Mouse (Mus musculus) limb, embryonic 13.5 days (tissue): ENCODE measurements around the gene 1110017D15Rik. TPM values are rescaled to one million over a fixed set of nuclear protein-coding genes. Genes with fewer than 3 reads are reported as not detected.

Source experiments
- ATAC-seq: fragments of 200-750 bp; cut with Nextera tagmentation; 2 replicates; pipeline ENCODE4 v1.8.0; 2017; ENCODE audit warnings: low read depth, moderate number of reproducible peaks, moderate TSS enrichment; ENCODE audit not compliant: low FRiP score
- H3K27ac ChIP-seq: fragments of 300-500 bp; sonication (generic); 2 replicates; pipeline ENCODE4 v1.5.1; 2015; ENCODE audit warnings: inconsistent platforms, mild to moderate bottlenecking, moderate library complexity
- H3K27me3 ChIP-seq: fragments of 300-500 bp; sonication (generic); 2 replicates; pipeline ENCODE4 v1.6.1; 2015; ENCODE audit warnings: mild to moderate bottlenecking, inconsistent platforms
- H3K36me3 ChIP-seq: fragments of 300-500 bp; sonication (generic); 2 replicates; pipeline ENCODE4 v1.6.1; 2015; ENCODE audit warnings: inconsistent platforms, mild to moderate bottlenecking, moderate library complexity
- H3K4me1 ChIP-seq: fragments of 300-500 bp; sonication (generic); 2 replicates; pipeline ENCODE4 v1.6.1; 2015; ENCODE audit warnings: inconsistent platforms
- H3K4me2 ChIP-seq: fragments of 300-500 bp; sonication (generic); replicated peaks from 2 replicates; pipeline ENCODE4 v1.6.1; 2015; ENCODE audit warnings: inconsistent platforms, mild to moderate bottlenecking, moderate library complexity
- H3K4me3 ChIP-seq: fragments of 300-500 bp; sonication (generic); 2 replicates; pipeline ENCODE4 v1.5.1; 2015; ENCODE audit warnings: moderate library complexity, mild to moderate bottlenecking, inconsistent platforms
- H3K9ac ChIP-seq: fragments of 300-500 bp; sonication (generic); 2 replicates; pipeline ENCODE4 v1.6.1; 2015; ENCODE audit warnings: mild to moderate bottlenecking, inconsistent platforms
- H3K9me3 ChIP-seq: fragments of 300-500 bp; sonication (generic); 2 replicates; pipeline ENCODE4 v1.6.1; 2016; ENCODE audit warnings: inconsistent platforms
- WGBS: fragments of 180-500 bp; shearing (Covaris S2); methylation state at CpG from one replicate; pipeline ENCODE4 v1.1.7; 2015; 5-methylcytosine and 5-hydroxymethylcytosine counted together
- polyA plus RNA-seq: library from polyadenylated mRNA; unstranded; fragments of >200 nt; fragmentation: Nextera tagmentation; extraction: Ambion mirVana; gene quantifications from 2 replicates; pipeline ENCODE4 v1.2.1, GENCODE M21; 2015

Gene 1110017D15Rik
- polyA plus RNA-seq, 1 experiment from 2014 or later, result 1.6 TPM

DNA sequence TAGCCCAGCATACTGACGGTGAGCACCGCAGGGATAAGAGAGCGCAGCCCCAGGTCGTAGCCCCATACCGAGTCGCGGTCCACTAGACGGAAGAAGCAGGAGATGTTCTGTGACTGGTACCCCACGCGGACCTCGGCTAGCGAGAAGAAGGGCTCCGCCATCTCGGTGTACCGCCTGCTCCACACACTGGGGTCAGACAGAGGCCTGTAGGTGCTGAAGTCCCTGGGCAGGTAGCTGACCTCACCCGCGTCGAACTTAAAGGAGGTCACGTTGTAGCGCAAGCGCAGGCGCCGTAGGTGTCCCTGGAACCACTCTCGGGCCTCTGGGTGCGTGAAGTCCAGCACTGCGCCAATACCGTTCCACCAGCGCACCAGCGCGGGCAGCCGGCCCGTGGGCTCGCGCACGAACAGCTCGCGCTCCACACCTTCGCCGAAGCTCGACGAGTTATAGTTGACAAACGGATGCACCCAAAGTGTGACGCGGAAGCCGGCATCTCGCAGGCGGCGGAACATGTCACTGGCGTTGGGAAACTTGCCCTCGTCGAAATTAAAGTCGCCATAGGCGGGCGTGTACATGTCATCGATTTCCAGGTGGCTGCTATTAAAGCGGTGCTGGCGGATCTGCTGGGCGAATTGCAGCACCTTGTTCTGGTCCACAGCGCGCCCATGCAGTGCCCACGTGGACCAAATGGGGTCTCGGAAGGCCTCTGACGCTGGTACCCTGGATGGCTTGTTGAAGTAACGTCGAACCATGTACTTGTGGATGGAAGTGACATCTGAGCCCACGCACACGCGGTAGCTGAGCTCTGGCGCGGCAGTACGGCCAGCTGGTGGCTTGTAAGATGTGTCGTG, 18.9 kb downstream of the 1110017D15Rik start:
- WGBS, result 6% methylated on average over 72 of the region's 72 CpGs

DNA sequence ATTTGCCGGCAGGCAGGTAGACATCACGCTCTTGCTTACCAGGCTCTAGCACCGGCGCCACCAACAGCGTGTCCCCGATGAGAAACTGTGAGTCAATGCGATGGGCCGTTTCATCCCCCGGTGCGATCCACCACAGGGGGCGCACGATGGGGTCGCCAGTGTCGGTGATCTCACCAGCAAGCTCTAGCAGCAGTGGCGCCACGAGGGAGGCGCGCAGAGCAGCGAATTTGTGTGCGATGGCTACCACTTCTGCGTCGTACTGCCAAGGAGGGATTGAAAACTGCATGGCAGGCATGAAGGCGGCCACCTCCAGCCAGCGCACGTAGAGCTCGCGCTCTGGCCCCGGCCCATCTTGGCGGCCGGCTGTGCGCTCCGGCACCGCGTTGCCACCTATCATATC, 19.6 kb downstream of the 1110017D15Rik start:
- H3K9ac ChIP-seq, result 0 out of 2 replicates have a peak overlapping the region, but pooled peaks have one; percentile 43
- no peak for ATAC-seq
- H3K4me1 ChIP-seq, result peaks cover 29% of the 10 kb centered on the region
- H3K4me2 ChIP-seq, result peak overlapping the region; percentile 68
- peak overlapping the region; percentile 39 for H3K4me3 ChIP-seq
- H3K36me3 ChIP-seq, result no peaks in the 10 kb centered on the region
- H3K27me3 ChIP-seq, result peaks cover 94% of the 10 kb centered on the region
- H3K9me3 ChIP-seq, result no peaks in the 10 kb centered on the region
- WGBS, result 2% methylated on average over 34 of the region's 34 CpGs
- no peak overlapping the region for H3K27ac ChIP-seq

More for the DNA sequence above, 18.9 kb downstream of the 1110017D15Rik start:
- peak overlapping the region; percentile 68 for H3K4me2 ChIP-seq
- no peak for ATAC-seq
- no peak overlapping the region for H3K27ac ChIP-seq
- H3K27me3 ChIP-seq, result peaks cover 99% of the 10 kb centered on the region
- 0 out of 2 replicates have a peak overlapping the region, but pooled peaks have one; percentile 43 for H3K9ac ChIP-seq
- H3K36me3 ChIP-seq, result no peaks in the 10 kb centered on the region
- H3K9me3 ChIP-seq, result no peaks in the 10 kb centered on the region
- H3K4me1 ChIP-seq, result peaks cover 35% of the 10 kb centered on the region
- peak overlapping the region; percentile 39 for H3K4me3 ChIP-seq

DNA sequence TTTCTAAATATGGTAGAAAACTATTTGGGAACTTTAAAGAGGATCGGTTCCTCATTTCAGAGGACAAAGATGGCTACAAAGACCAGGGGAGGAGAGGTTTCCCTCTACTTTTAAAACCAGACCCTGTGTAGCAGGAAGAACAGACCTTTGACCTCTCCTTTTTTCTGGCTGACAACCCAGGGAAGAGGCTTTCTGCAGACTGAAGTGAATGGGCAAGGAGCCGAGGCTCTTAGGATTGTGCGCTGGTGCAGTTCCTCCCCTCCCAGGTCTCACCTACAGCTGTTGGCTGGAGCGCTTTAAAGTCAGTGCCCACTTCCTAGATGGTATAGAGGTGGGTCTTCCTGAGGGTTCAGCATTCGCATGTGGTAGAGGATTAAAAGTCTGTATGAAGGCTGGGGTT, 20.1 kb downstream of the 1110017D15Rik start:
- no peaks in the 10 kb centered on the region for H3K9me3 ChIP-seq
- ATAC-seq, result no peak
- H3K36me3 ChIP-seq, result no peaks in the 10 kb centered on the region
- peaks cover 89% of the 10 kb centered on the region for H3K27me3 ChIP-seq
- H3K4me1 ChIP-seq, result peaks cover 24% of the 10 kb centered on the region
- 59% methylated on average over 5 of the region's 5 CpGs for WGBS
- H3K27ac ChIP-seq, result no peak overlapping the region
- H3K4me2 ChIP-seq, result peak overlapping the region; percentile 68; the same call in 1 of the 2 replicates
- no peak overlapping the region for H3K9ac ChIP-seq
- no peak overlapping the region for H3K4me3 ChIP-seq

DNA sequence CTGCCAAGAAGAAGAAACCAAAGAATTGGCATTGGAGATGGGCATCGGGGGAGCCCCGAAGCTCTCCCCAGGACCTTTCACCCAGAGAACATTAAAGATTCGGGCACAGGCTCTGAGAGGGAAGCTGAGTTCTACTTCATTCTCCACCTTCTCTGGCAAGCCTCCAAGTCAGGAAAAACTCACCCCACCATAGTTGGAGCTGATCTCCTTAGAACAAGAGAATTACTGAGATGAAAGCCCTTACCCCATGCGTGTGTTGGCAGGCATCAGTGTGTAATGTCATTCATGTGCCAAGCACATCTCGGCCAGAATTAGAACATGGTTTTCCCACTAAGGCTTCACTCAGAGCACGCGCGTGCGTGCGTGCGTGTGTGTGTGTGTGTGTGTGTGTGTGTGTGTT, 21.3 kb downstream of the 1110017D15Rik start:
- Histone ChIP-seq H3K4me3 (no peak overlapping the region), H3K4me2 (no peak overlapping the region), H3K27ac (no peak overlapping the region), H3K9ac (no peak overlapping the region), H3K4me1 (peaks cover 21% of the 10 kb centered on the region), H3K36me3 (no peaks in the 10 kb centered on the region), H3K27me3 (peaks cover 77% of the 10 kb centered on the region), H3K9me3 (no peaks in the 10 kb centered on the region)
- no peak for ATAC-seq
- WGBS, result 82% methylated on average over 11 of the region's 11 CpGs

DNA sequence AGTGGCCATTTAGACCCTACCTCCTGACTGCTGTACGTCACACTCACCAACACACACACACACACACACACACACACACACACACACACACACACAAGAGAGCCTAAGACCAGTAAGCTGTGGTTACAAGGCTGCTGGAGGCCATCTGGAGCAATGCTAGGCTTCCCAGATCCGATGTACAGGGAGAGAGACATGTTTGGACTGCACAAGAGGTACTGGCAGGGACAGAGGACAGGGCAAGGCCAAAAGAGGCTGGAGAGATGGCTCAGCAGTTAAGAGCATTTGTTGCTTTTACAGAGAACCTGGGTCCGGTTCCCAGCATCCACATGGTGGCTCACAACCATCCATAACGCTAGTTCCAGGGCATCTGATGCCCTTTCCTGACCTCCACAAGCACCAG, 22.1 kb downstream of the 1110017D15Rik start:
- ATAC-seq, result no peak
- Histone ChIP-seq H3K27ac (no peak overlapping the region), H3K4me1 (peaks cover 21% of the 10 kb centered on the region), H3K36me3 (no peaks in the 10 kb centered on the region), H3K27me3 (peaks cover 75% of the 10 kb centered on the region), H3K9ac (no peak overlapping the region), H3K4me2 (no peak overlapping the region), H3K9me3 (no peaks in the 10 kb centered on the region), H3K4me3 (no peak overlapping the region)
- 77% methylated on average over 4 of the region's 4 CpGs for WGBS

DNA sequence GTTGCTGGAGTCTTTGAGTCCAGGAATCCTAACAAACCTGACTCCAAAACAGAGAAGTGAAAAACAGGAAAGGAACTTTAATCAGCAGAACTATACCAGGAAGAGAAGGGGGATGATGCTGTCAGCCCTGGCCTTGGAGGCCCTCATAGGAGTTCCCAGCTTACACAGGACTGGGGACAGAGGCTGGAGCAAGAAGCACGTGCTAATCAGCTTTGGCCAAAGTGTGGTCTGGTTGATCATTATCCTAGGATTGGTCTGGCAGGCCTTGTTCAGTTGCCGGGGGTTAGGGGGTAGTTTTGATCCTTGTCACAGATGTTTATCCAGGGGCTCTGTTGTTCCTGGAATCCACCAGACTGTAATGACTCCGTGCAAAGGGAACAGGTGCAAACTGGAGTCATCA, 22.8 kb downstream of the 1110017D15Rik start:
- WGBS, result 42% methylated on average over 3 of the region's 3 CpGs
- H3K36me3 ChIP-seq, result no peaks in the 10 kb centered on the region
- H3K4me3 ChIP-seq, result no peak overlapping the region
- H3K9me3 ChIP-seq, result no peaks in the 10 kb centered on the region
- ATAC-seq, result no peak
- no peak overlapping the region for H3K4me2 ChIP-seq
- H3K4me1 ChIP-seq, result peaks cover 21% of the 10 kb centered on the region
- no peak overlapping the region for H3K9ac ChIP-seq
- no peak overlapping the region for H3K27ac ChIP-seq
- peaks cover 68% of the 10 kb centered on the region for H3K27me3 ChIP-seq

DNA sequence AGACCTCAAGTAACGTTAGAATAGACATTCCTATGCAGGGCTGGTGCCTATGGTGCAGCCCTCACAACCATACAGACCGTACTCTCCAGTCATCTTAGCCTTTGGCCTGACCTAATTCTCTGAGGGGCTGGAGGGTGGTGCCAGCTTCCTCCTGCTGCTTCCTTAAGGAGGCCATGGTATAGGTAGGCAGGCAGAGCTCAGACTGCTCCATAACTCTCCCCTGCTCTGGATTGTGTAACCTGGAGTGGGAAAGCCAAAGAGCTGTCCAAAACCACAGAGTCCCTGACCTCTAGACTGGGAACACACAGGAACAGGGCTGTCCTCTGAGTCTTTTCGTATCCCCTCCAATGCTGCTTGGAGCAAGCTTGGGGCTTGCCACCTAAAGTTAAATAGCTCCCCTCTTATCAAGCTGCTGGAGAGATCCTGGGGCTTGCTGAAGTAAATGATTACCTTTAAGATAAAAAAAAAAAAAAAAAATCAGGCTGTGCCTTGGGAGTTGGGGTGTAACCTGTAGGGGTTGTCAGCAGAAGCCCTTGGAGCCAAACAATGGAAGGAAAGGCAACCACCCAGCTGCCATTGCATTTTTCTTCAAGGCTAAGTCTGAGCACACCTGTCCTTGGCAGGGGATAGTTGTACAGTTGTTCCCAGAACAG, 23.5 kb downstream of the 1110017D15Rik start:
- H3K4me3 ChIP-seq, result no peak overlapping the region
- no peaks in the 10 kb centered on the region for H3K9me3 ChIP-seq
- WGBS, result 85% methylated on average over 3 of the region's 3 CpGs
- H3K4me2 ChIP-seq, result no peak overlapping the region
- peaks cover 60% of the 10 kb centered on the region for H3K27me3 ChIP-seq
- H3K4me1 ChIP-seq, result peaks cover 14% of the 10 kb centered on the region
- no peaks in the 10 kb centered on the region for H3K36me3 ChIP-seq
- no peak for ATAC-seq
- H3K27ac ChIP-seq, result no peak overlapping the region
- no peak overlapping the region for H3K9ac ChIP-seq

DNA sequence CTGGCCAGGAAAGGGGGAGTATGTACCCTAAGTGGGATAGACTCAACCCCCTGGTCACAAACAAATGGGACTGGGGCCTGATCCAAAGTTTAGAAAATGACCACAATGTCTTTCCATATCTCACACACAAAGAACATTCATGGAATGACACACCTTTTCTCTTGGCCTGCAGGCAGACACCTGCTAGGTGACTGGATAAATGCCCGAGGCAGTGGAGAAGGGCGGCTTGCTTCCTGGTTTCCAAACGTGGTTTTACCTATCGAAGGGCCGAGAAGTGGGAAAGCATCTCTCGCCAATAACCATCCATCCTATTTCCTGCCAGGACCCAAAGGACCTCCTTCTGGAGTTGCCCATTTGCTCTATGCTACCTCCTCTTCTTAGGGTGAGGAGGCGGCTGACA, 24.2 kb downstream of the 1110017D15Rik start:
- H3K27ac ChIP-seq, result no peak overlapping the region
- H3K4me2 ChIP-seq, result no peak overlapping the region
- peaks cover 55% of the 10 kb centered on the region for H3K27me3 ChIP-seq
- 82% methylated on average over 7 of the region's 7 CpGs for WGBS
- no peak overlapping the region for H3K9ac ChIP-seq
- H3K4me1 ChIP-seq, result peaks cover 8% of the 10 kb centered on the region
- H3K36me3 ChIP-seq, result no peaks in the 10 kb centered on the region
- no peak overlapping the region for H3K4me3 ChIP-seq
- ATAC-seq, result no peak
- H3K9me3 ChIP-seq, result no peaks in the 10 kb centered on the region

DNA sequence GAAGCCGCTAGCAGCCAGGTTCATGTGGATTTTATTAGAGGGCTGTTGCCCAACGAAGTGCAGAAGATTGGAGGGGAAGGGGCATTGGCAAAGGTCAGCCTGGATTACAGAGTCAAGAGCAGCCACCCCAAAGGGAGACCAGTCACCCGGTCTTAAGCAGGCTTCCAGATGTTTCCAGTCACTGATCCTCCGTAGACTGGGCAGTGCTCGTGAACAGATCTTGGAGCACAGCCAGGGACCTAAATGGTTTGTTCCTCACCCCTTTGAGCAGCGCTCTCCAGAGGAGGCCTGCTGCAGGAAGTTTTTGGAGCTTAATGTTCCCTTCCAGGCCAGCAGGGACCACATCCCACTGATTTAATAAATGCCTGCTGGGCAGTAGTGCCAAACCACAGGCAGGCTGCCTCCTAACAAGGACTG, 35.5 kb downstream of the 1110017D15Rik start:
- H3K9ac ChIP-seq, result 0 out of 2 replicates have a peak overlapping the region, but pooled peaks have one; percentile 8
- peak overlapping the region; percentile 69; the same call in 1 of the 2 replicates for H3K27ac ChIP-seq
- H3K4me2 ChIP-seq, result peak overlapping the region; percentile 38
- no peak overlapping the region for H3K4me3 ChIP-seq
- ATAC-seq, result peak; percentile 79
- peaks cover 8% of the 10 kb centered on the region for H3K9me3 ChIP-seq
- peaks cover 16% of the 10 kb centered on the region; the same call in 1 of the 2 replicates for H3K36me3 ChIP-seq
- 7% methylated on average over 6 of the region's 6 CpGs for WGBS
- H3K4me1 ChIP-seq, result peaks cover 19% of the 10 kb centered on the region
- peaks cover 20% of the 10 kb centered on the region for H3K27me3 ChIP-seq

DNA sequence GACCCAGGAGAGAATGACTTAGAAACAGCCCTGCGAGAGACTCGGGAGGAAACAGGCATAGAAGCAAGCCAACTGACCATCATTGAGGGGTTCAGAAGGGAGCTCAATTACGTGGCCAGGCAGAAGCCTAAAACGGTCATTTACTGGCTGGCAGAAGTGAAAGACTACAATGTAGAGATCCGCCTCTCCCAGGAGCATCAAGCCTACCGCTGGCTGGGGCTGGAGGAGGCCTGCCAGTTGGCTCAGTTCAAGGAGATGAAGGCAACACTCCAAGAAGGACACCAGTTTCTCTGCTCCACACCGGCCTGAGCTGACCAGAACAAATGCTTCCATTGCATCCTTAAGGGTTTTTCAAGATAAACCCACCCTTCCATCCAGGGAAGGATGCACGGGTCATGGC, 36.9 kb downstream of the 1110017D15Rik start:
- Histone ChIP-seq H3K4me1 (peaks cover 19% of the 10 kb centered on the region), H3K9ac (no peak overlapping the region), H3K4me2 (no peak overlapping the region), H3K4me3 (no peak overlapping the region), H3K36me3 (peaks cover 16% of the 10 kb centered on the region; the same call in 1 of the 2 replicates), H3K9me3 (0 out of 2 replicates have a peak, but pooled peaks cover 3% of the 10 kb centered on the region), H3K27ac (no peak overlapping the region), H3K27me3 (peaks cover 20% of the 10 kb centered on the region)
- 82% methylated on average over 8 of the region's 8 CpGs for WGBS
- ATAC-seq, result no peak

DNA sequence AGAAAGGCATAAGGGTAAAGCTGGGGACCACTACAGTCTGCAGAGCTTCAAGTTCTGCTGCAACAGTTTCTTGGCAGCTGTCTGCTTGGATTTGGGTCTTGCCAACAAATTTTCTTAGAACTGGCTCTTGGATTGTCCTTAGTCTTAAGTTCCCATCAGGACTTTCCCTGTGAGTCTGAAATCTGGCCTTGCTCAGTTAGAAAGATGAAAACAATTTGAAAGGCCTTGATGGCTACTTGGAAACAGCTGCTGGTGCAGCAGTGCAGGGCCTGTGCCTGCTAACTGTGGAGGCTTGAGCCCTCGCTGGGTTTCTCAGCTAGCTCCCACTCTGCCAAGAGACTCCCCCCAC, 37.7 kb downstream of the 1110017D15Rik start:
- Histone ChIP-seq H3K36me3 (peaks cover 16% of the 10 kb centered on the region; the same call in 1 of the 2 replicates), H3K27me3 (peaks cover 20% of the 10 kb centered on the region), H3K27ac (peak overlapping the region; percentile 2; the same call in 1 of the 2 replicates), H3K4me1 (peaks cover 19% of the 10 kb centered on the region), H3K4me2 (no peak overlapping the region), H3K4me3 (no peak overlapping the region), H3K9ac (no peak overlapping the region), H3K9me3 (0 out of 2 replicates have a peak, but pooled peaks cover 3% of the 10 kb centered on the region)
- no peak for ATAC-seq
- WGBS, result 35% methylated on average over 1 of the region's 1 CpGs
